Mouse (Mus musculus) neural tube, embryonic 13.5 days (tissue): ENCODE data around the gene Drg1. TPM values are rescaled to one million over a fixed set of nuclear protein-coding genes. Genes with fewer than 3 reads are reported as not detected.

Experiments used
- ATAC-seq: fragments of 200-750 bp; cut with Nextera tagmentation; 2 replicates; pipeline ENCODE4 v1.8.0; 2017; ENCODE audit warnings: low read depth, mild to moderate bottlenecking, moderate TSS enrichment, moderate library complexity
- H3K27ac ChIP-seq: fragments of 300-500 bp; sonication (generic); replicated peaks from 2 replicates; pipeline ENCODE4 v1.5.1; 2015; ENCODE audit warnings: moderate library complexity, mild to moderate bottlenecking, inconsistent platforms
- H3K27me3 ChIP-seq: fragments of 300-500 bp; sonication (generic); 2 replicates; pipeline ENCODE4 v1.6.1; 2015; ENCODE audit warnings: mild to moderate bottlenecking, inconsistent platforms
- H3K36me3 ChIP-seq: fragments of 300-500 bp; sonication (generic); 2 replicates; pipeline ENCODE4 v1.6.1; 2015; ENCODE audit warnings: mild to moderate bottlenecking, inconsistent platforms
- H3K4me1 ChIP-seq: fragments of 300-500 bp; sonication (generic); replicated peaks from 2 replicates; pipeline ENCODE4 v1.6.1; 2015; ENCODE audit warnings: inconsistent platforms
- H3K4me2 ChIP-seq: fragments of 300-500 bp; sonication (generic); 2 replicates; pipeline ENCODE4 v1.6.1; 2015; ENCODE audit warnings: inconsistent platforms, mild to moderate bottlenecking, moderate library complexity
- H3K4me3 ChIP-seq: fragments of 300-500 bp; sonication (generic); 2 replicates; pipeline ENCODE4 v1.5.1; 2015; ENCODE audit warnings: mild to moderate bottlenecking, inconsistent platforms
- H3K9ac ChIP-seq: fragments of 300-500 bp; sonication (generic); 2 replicates; pipeline ENCODE4 v1.6.1; 2015; ENCODE audit warnings: moderate library complexity, mild to moderate bottlenecking, inconsistent platforms
- H3K9me3 ChIP-seq: fragments of 300-500 bp; sonication (generic); 2 replicates; pipeline ENCODE4 v1.6.1; 2016; ENCODE audit warnings: inconsistent platforms
- WGBS: fragments of 180-500 bp; shearing (Covaris S2); methylation state at CpG from one replicate; pipeline ENCODE4 v1.1.7; 2015; 5-methylcytosine and 5-hydroxymethylcytosine counted together
- polyA plus RNA-seq: library from polyadenylated mRNA; unstranded; fragments of >200 nt; fragmentation: Nextera tagmentation; extraction: Ambion mirVana; gene quantifications from 2 replicates; pipeline ENCODE4 v1.2.1, GENCODE M21; 2015

The Drg1 gene
- polyA plus RNA-seq, 1 experiment from 2014 or later: 231 TPM

DNA sequence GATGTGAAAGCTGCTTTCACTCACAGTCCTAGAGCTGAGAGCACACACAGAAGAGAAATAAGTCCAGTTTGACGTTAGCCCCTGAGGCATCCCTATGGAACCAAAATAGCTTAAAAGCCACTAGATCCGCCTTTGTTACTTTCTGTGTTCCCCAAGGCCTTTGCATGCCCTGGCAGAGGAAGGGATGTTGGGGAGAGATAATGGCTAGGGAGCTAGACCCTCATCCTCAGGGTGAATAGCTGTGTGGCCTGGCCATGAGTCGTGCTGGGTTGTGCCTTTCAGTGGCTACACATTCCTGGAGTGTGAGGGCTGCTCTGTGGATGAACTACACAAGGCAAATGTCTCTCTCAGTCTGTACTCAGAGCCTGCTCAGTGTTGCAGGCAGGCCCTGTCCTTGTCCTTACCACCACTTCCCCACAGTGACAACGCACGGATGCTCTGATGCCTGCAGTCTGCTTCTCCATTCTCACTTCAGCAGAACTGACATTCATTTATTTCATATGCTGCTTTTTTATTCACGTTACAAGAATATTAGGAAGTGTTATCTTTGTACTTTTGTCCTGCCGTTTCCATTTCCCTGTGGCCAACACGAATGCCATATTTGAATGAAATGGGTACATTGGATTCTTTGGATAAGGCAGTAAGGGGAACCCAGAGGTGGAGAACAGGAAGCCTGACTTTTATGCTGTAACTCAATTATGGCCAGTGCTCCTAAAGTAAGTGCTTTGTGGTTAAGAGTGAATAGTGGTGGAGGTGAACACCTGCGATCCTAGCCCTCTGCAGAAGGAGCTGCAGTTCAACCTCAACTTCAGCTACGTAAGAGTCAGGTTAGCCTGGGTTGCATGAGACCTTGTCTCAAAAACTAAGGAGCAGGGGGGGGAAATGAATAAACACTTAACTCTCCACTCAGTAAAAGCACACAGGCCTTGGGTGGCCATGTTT, 31.9 kb upstream of the Drg1 start:
- Histone ChIP-seq H3K9me3 (no peaks in the 10 kb centered on the region), H3K4me1 (peaks cover 48% of the 10 kb centered on the region), H3K9ac (peak overlapping the region; percentile 38; the same call in 1 of the 2 replicates), H3K27me3 (no peaks in the 10 kb centered on the region), H3K4me3 (no peak overlapping the region), H3K4me2 (no peak overlapping the region), H3K27ac (no peak overlapping the region), H3K36me3 (peaks cover 99% of the 10 kb centered on the region)
- no peak for ATAC-seq
- 91% methylated on average over 10 of the region's 10 CpGs for WGBS

DNA sequence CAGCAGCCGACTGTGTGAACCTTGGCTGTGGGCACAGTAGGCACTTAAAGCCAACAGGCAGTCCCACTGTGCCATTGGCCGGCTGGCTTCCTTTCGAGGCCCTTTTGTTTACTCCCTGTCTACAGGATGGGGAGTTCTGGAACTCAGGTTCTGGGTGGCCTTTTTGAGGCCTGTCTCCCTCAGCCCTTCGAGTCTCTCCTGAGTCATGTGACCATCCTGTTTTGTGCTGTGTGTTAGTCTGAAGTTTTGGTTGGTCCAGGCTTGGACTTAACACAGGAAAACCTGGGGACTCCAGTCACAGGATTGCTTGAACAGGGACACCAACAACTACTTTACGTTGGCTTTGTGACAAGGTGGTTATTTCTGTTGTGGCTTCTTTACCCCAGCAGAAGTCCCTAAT, 29.8 kb upstream of the Drg1 start:
- Histone ChIP-seq H3K4me2 (peak overlapping the region; percentile 29), H3K36me3 (peaks cover 78% of the 10 kb centered on the region), H3K9me3 (no peaks in the 10 kb centered on the region), H3K27ac (no peak overlapping the region), H3K4me1 (peaks cover 67% of the 10 kb centered on the region), H3K9ac (peak overlapping the region; percentile 44), H3K27me3 (no peaks in the 10 kb centered on the region), H3K4me3 (peak overlapping the region; percentile 4; the same call in 1 of the 2 replicates)
- WGBS: 70% methylated on average over 5 of the region's 5 CpGs
- ATAC-seq: no peak

DNA sequence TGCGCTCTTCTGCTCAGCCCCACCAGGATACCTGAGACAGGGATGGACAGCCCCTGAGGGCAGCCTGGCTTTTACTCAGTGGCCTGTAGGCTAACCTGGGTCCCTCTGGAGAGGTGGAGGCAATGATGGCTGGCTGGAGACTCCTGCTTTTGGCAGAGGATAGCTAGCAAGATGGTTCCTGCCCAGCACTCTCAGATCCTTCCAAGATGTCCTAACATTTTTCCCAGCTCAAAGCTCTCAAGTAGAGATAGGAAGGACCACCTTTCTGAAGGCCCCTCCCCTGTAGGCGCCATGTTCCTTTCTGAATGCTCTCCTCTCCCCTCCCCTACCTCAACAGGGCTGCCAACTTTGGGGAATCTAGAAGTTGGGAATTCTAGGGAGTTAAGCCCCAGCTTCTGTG, 28.4 kb upstream of the Drg1 start:
- H3K9me3 ChIP-seq: no peaks in the 10 kb centered on the region
- H3K9ac ChIP-seq: peak overlapping the region; percentile 98
- no peaks in the 10 kb centered on the region for H3K27me3 ChIP-seq
- H3K27ac ChIP-seq: peak overlapping the region; percentile 38; the same call in 1 of the 2 replicates
- H3K36me3 ChIP-seq: peaks cover 64% of the 10 kb centered on the region
- peaks cover 68% of the 10 kb centered on the region for H3K4me1 ChIP-seq
- peak overlapping the region; percentile 98 for H3K4me2 ChIP-seq
- ATAC-seq: no peak
- WGBS: 94% methylated on average over 2 of the region's 2 CpGs
- H3K4me3 ChIP-seq: peak overlapping the region; percentile 80

DNA sequence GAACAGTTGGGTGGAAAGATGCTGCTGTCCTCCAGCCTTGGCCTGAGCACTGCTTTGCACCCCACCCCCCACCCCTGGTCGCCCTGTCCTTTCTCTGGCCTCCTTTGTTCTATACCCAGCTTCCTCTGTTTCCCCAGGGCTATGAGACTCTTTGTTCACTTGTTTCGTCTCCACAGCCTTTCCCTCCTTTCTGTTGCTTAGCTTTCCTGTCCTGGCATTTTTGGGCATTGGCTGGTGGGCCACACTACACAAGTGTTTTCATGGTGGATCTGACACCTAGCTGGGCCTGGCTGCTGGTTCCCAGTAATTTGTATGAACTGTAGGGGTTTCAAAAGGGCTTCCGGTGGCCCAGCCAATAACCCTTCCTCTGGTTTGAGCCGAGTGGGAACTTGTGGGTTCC, 27.1 kb upstream of the Drg1 start:
- H3K9me3 ChIP-seq: no peaks in the 10 kb centered on the region
- WGBS: 12% methylated on average over 4 of the region's 4 CpGs
- H3K27me3 ChIP-seq: no peaks in the 10 kb centered on the region
- peak overlapping the region; percentile 98 for H3K4me2 ChIP-seq
- no peak for ATAC-seq
- peaks cover 72% of the 10 kb centered on the region for H3K4me1 ChIP-seq
- peaks cover 51% of the 10 kb centered on the region for H3K36me3 ChIP-seq
- peak overlapping the region; percentile 100 for H3K27ac ChIP-seq
- H3K4me3 ChIP-seq: peak overlapping the region; percentile 80
- H3K9ac ChIP-seq: peak overlapping the region; percentile 98

DNA sequence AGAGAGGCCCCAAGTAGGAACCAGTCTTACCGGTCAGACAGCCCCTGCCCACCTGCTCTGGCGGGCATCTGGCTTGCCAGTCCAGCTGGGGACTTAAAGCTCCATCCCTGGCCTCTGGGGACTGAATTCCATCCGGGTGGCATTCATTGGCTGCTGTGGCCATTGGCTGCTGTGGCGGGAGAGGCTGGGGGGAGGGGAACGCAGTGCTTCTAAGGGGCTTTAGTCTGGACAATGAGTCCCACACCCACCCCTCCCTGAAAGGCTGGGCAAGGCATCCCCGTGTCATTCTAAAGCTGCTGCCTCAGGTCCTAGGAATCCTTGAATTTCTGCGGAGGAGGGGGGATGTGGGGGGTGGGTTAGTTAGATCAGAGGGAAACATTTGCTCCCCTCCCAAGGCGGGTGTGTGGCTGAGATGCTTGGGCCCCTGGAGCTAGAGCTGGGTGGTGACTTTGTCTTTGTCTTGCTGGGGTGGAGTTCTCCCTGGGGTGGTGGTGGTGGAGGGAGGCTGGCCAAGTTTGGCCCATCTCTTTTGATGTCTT, 26.6 kb upstream of the Drg1 start:
- Histone ChIP-seq H3K4me2 (peak overlapping the region; percentile 98), H3K27ac (peak overlapping the region; percentile 100)
- 0 out of 2 replicates have a peak, but pooled peaks have one; percentile 6 for ATAC-seq

DNA sequence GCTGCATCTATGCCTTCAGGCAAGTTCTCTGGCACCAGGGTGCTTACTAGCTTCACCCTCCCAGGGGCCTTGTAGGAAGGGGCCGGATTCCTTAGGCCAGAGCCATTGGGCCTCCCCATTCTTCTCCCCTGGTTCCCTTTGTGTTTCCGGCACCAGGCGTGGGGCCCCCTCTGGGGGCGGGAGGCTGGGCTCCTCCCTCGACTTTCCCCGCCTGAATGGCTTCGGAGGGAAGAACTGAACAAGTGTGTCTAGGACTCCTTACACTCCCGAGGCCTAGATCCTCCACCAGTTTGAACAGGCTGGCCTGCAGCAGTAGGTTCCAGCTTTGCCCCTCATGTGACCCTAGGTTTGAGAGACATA, 25.8 kb upstream of the Drg1 start:
- 0% methylated on average over 8 of the region's 8 CpGs for WGBS
- peaks cover 75% of the 10 kb centered on the region for H3K4me1 ChIP-seq
- ATAC-seq: peak; percentile 1; the same call in 1 of the 2 replicates

More for the DNA sequence above, 26.6 kb upstream of the Drg1 start:
- Histone ChIP-seq H3K27me3 (no peaks in the 10 kb centered on the region), H3K9ac (peak overlapping the region; percentile 98), H3K4me1 (peaks cover 77% of the 10 kb centered on the region), H3K4me3 (peak overlapping the region; percentile 80), H3K9me3 (no peaks in the 10 kb centered on the region), H3K36me3 (peaks cover 45% of the 10 kb centered on the region)
- under 1% methylated on average over 8 of the region's 8 CpGs for WGBS

DNA sequence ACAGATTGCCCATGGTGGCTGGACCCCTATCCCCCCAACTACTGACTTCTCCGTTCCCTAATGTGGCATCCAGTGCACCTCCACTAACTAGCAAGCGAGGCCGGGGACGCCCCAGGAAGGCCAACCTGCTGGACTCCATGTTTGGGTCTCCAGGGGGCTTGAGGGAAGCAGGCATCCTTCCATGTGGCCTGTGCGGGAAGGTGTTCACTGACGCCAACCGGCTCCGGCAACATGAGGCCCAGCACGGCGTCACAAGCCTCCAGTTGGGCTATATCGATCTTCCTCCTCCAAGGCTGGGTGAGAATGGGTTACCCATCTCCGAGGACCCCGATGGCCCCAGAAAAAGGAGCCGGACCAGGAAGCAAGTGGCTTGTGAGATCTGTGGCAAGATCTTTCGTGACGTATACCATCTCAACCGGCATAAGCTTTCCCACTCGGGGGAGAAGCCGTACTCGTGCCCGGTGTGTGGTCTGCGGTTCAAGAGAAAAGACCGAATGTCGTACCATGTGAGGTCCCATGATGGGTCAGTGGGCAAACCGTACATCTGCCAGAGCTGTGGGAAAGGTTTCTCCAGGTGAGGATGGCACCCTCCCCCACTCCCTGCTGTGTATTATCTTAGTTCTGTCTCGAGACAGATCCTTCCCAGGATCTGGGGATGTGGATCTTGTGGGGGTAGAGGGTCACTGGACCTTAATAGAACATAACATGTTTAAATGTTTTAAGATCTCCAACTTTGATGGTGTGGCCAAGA, 25.3 kb upstream of the Drg1 start:
- under 1% methylated on average over 26 of the region's 26 CpGs for WGBS
- Histone ChIP-seq H3K9ac (peak overlapping the region; percentile 98), H3K36me3 (peaks cover 32% of the 10 kb centered on the region), H3K27me3 (no peaks in the 10 kb centered on the region), H3K4me3 (peak overlapping the region; percentile 80), H3K9me3 (no peaks in the 10 kb centered on the region), H3K27ac (peak overlapping the region; percentile 100), H3K4me1 (peaks cover 70% of the 10 kb centered on the region), H3K4me2 (peak overlapping the region; percentile 98)
- ATAC-seq: no peak

More for the DNA sequence above, 25.8 kb upstream of the Drg1 start:
- Histone ChIP-seq H3K9me3 (no peaks in the 10 kb centered on the region), H3K9ac (peak overlapping the region; percentile 98), H3K27ac (peak overlapping the region; percentile 100), H3K4me3 (peak overlapping the region; percentile 80), H3K4me2 (peak overlapping the region; percentile 98), H3K27me3 (no peaks in the 10 kb centered on the region), H3K36me3 (peaks cover 38% of the 10 kb centered on the region)

DNA sequence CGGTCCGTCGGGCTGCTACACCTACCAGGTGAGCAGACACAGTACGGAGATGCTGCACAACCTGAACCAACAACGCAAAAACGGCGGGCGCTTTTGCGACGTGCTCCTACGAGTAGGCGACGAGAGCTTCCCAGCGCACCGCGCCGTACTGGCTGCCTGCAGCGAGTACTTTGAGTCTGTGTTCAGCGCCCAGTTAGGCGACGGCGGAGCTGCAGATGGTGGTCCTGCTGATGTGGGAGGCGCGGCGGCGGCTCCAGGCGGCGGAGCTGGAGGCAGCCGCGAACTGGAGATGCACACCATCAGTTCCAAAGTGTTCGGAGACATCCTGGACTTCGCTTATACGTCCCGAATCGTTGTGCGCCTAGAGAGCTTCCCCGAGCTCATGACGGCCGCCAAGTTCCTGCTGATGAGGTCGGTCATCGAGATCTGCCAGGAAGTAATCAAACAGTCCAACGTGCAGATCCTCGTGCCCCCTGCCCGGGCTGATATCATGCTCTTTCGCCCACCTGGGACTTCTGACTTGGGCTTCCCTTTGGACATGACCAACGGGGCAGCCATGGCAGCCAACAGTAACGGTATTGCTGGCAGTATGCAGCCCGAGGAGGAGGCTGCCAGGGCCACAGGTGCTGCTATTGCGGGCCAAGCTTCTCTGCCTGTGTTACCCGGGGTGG, 24.6 kb upstream of the Drg1 start:
- peaks cover 63% of the 10 kb centered on the region for H3K4me1 ChIP-seq
- peak overlapping the region; percentile 100 for H3K27ac ChIP-seq
- H3K9ac ChIP-seq: peak overlapping the region; percentile 98
- peak overlapping the region; percentile 80 for H3K4me3 ChIP-seq
- ATAC-seq: peak; percentile 2; the same call in 1 of the 2 replicates
- H3K4me2 ChIP-seq: peak overlapping the region; percentile 98
- peaks cover 25% of the 10 kb centered on the region for H3K36me3 ChIP-seq
- WGBS: under 1% methylated on average over 50 of the region's 50 CpGs
- H3K9me3 ChIP-seq: no peaks in the 10 kb centered on the region
- H3K27me3 ChIP-seq: no peaks in the 10 kb centered on the region

DNA sequence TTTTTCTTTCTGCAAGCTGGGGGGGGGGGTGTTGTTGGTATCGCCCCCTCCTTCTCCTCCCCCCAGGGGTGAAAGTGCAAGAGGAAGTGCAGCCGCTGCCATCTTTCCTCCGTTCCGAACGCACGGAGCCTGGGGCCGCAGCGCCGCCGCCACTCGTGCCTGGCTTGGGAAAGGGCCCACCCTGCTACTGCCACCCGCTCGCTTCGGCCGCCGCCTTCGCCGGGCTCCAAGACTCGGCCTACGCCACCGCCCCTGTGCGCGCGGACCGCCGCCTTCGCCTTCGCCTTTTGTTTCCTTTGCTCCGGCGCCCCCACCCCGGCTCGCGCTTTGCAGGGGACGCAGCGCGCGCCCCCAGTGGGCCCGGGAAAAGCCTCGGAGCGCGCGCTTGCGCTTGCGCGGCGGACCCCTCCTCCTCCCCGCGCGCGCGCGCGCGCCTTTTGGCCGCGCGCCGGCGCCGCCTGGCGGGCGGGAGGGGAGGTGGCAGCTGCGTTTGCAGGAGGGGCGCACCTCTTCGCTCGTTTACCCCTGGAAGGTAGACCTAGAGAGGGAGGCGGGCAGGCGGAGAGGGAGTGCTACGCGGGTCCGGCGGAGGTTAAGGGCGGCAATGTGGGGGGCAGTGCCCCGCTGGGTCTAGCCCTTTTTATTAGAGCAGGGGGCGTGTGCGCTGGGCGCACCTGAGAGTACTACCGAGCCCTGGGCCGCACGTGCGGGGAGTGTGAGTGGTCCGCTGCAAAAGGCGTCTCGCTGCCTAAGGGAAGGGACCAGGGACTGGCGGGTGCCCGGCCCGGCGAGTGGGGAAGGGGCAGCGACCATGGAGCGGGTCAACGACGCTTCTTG, 23.8 kb upstream of the Drg1 start:
- under 1% methylated on average over 89 of the region's 92 CpGs for WGBS
- no peaks in the 10 kb centered on the region for H3K9me3 ChIP-seq
- peaks cover 18% of the 10 kb centered on the region for H3K36me3 ChIP-seq

DNA sequence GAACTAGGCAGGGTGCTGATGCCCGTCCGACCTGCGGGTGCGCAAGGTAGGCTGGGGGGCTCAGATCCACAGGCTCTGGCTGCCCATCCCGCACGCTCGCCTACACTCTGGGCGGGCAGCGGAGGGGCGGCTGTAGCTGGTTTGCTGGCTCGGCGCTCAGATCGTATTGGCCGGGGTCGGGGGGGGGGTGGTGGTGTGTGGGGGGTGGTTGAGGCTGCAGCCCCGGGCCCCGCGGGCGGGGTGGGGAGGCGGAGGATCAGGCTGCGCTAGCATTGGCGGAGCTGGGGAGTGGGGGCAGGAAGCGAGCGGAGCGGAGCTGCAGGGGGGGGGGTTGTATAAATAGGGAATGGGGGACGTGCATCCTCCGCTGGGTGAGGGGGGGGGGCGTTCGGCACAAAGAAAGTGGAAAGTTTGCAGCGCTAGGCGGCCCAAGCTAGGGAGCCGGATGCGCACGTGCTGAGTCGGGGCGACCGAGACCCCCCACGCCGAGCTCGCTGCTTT, 23.1 kb upstream of the Drg1 start:
- peak overlapping the region; percentile 98 for H3K9ac ChIP-seq
- H3K27ac ChIP-seq: peak overlapping the region; percentile 100
- peak; percentile 86 for ATAC-seq
- no peaks in the 10 kb centered on the region for H3K9me3 ChIP-seq
- H3K4me1 ChIP-seq: peaks cover 49% of the 10 kb centered on the region
- under 1% methylated on average over 37 of the region's 40 CpGs for WGBS
- H3K27me3 ChIP-seq: no peaks in the 10 kb centered on the region
- H3K4me3 ChIP-seq: peak overlapping the region; percentile 80
- peaks cover 11% of the 10 kb centered on the region for H3K36me3 ChIP-seq
- H3K4me2 ChIP-seq: peak overlapping the region; percentile 98

More for the DNA sequence above, 23.8 kb upstream of the Drg1 start:
- peak; percentile 64 for ATAC-seq
- Histone ChIP-seq H3K4me1 (peaks cover 56% of the 10 kb centered on the region), H3K27ac (peak overlapping the region; percentile 100), H3K4me2 (peak overlapping the region; percentile 98), H3K27me3 (no peaks in the 10 kb centered on the region), H3K4me3 (peak overlapping the region; percentile 80), H3K9ac (peak overlapping the region; percentile 98)
